Mouse (Mus musculus) frontal cortex, adult (tissue): ENCODE results near the gene Capza1.

Experiments used
- ATAC-seq: cut with Nextera tagmentation; 2 replicates; pipeline ENCODE4 v1.9.2; 2017; ENCODE audit warnings: mild to moderate bottlenecking, moderate library complexity, mixed read lengths; ENCODE audit not compliant: low TSS enrichment

The Capza1 gene

GRCm38 (mm10) chr3:104788561-104789311 lies 75.6 kb downstream of the Capza1 start:
- 0 out of 2 replicates have a peak, but pooled peaks have one; percentile 11 for ATAC-seq

- no peak for ATAC-seq
Measured at GRCm38 (mm10) chr3:104788075-104788474, 76.2 kb downstream of the Capza1 start, which contains the start of gene Rhoc. Gene Rhoc, plus strand, starts transcription at chr3:104788375.

GRCm38 (mm10) chr3:104785284-104785683 lies 79.0 kb downstream of the Capza1 start:
- ATAC-seq: no peak

GRCm38 (mm10) chr3:104783971-104784500 lies 80.3 kb downstream of the Capza1 start:
- no peak for ATAC-seq

- no peak for ATAC-seq
Measured at GRCm38 (mm10) chr3:104782061-104782681, 82.1 kb downstream of the Capza1 start.

GRCm38 (mm10) chr3:104781471-104781903 lies 82.8 kb downstream of the Capza1 start, which contains the start of gene Fam19a3:
Gene Fam19a3, minus strand, starts transcription at chr3:104781840.
- ATAC-seq: no peak

- 0 out of 2 replicates have a peak, but pooled peaks have one; percentile 6 for ATAC-seq
Measured at GRCm38 (mm10) chr3:104780561-104781420, 83.5 kb downstream of the Capza1 start, which contains the start of gene Ppm1j. Gene Ppm1j, plus strand, starts transcription at chr3:104781056.

- peak; percentile 51; the same call in 1 of the 2 replicates for ATAC-seq
Measured at GRCm38 (mm10) chr3:104779949-104780348, 84.4 kb downstream of the Capza1 start.

- ATAC-seq: peak; percentile 60
Measured at GRCm38 (mm10) chr3:104777342-104777741, 87.0 kb downstream of the Capza1 start.

- no peak for ATAC-seq
Measured at GRCm38 (mm10) chr3:104773301-104773700, 91.0 kb downstream of the Capza1 start.
